Mouse (Mus musculus) intestine, embryonic 16.5 days (tissue): ENCODE data around the gene Rad51ap1. TPM values are rescaled to one million over a fixed set of nuclear protein-coding genes. Genes with fewer than 3 reads are reported as not detected.
A peak's percentile ranks its signal among the peaks of the same experiment; 100 is the strongest.

ENCODE experiments used
- ATAC-seq: fragments of 200-750 bp; cut with Nextera tagmentation; 2 replicates; pipeline ENCODE4 v1.8.0; 2017; ENCODE audit warnings: moderate TSS enrichment, moderate library complexity
- H3K27ac ChIP-seq: fragments of 300-500 bp; sonication (generic); 2 replicates; pipeline ENCODE4 v1.5.1; 2014; ENCODE audit warnings: mild to moderate bottlenecking, low read length
- H3K27me3 ChIP-seq: fragments of 300-500 bp; sonication (generic); replicated peaks from 2 replicates; pipeline ENCODE4 v1.6.1; 2014; ENCODE audit warnings: low read length, control low read depth, mixed read lengths; ENCODE audit not compliant: control insufficient read depth, insufficient read depth
- H3K36me3 ChIP-seq: fragments of 300-500 bp; sonication (generic); 2 replicates; pipeline ENCODE4 v1.6.1; 2014; ENCODE audit warnings: low read length, control low read depth; ENCODE audit not compliant: control insufficient read depth, insufficient read depth
- H3K4me1 ChIP-seq: fragments of 300-500 bp; sonication (generic); 2 replicates; pipeline ENCODE4 v1.6.1; 2014; ENCODE audit warnings: low read length, control low read depth, mixed read lengths; ENCODE audit not compliant: control insufficient read depth, insufficient read depth
- H3K4me2 ChIP-seq: fragments of 300-500 bp; sonication (generic); 2 replicates; pipeline ENCODE4 v1.6.1; 2014; ENCODE audit warnings: low read depth, low read length, control low read depth
- H3K4me3 ChIP-seq: fragments of 300-500 bp; sonication (generic); 2 replicates; pipeline ENCODE4 v1.5.1; 2014; ENCODE audit warnings: mild to moderate bottlenecking, low read length
- H3K9ac ChIP-seq: fragments of 300-500 bp; sonication (generic); 2 replicates; pipeline ENCODE4 v1.6.1; 2014; ENCODE audit warnings: low read depth, low read length
- H3K9me3 ChIP-seq: fragments of 300-500 bp; sonication (generic); 2 replicates; pipeline ENCODE4 v1.6.1; 2016; ENCODE audit warnings: low read length, control low read depth; ENCODE audit not compliant: control insufficient read depth
- WGBS: fragments of 180-500 bp; shearing (Covaris S2); extraction: QIAGEN DNeasy Blood & Tissue Kit; methylation state at CpG from one replicate; pipeline ENCODE4 v1.1.7; 2014; 5-methylcytosine and 5-hydroxymethylcytosine counted together
- polyA plus RNA-seq: library from polyadenylated mRNA; unstranded; fragments of >200 nt; fragmentation: Nextera tagmentation; extraction: Ambion mirVana; gene quantifications from 2 replicates; pipeline ENCODE4 v1.2.1, GENCODE M21; 2015

Rad51ap1 gene
- polyA plus RNA-seq = 35.2 and 37.1 TPM in 2 replicates

DNA sequence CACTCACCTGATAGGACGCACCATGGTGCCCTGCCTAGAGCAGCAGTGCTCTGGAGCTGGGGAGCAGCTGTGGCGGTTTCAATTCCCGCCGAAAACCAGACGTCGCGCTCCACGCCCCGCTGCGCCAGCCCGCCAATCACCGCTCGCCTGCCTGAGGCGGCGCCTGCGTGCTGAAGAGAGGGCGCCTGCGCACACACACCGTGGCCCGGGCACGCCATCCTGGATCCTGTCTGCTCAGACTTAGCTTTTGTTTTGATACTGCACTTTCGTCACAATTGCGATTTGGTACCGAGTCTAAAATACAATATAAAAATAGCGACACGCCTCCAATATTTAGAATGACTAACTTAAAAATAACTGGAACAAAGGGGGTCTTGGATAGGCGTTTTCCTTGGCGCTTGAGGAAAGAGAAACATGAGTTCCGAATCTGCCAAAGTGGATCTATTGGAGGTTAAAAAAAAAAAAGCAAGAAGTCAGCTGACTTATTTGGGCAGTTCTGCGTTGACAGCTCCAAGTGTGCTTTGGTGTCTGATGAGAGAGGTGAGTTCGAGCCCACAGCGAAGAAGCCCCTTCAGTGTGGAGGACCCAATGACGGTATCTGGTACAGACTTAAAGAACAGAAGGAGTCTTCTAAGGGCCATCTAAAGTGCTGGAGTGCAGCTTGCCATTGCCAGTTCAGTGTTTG lies at the start of gene Rad51ap1, which contains the start of gene D6Wsu163e:
Rad51ap1 (minus strand) TSS at position 101 of the 685 bp plus-strand sequence.
D6Wsu163e (plus strand) TSS at position 476 of the 685 bp plus-strand sequence.
- H3K4me2 ChIP-seq = peak within 1 kb of the TSS; percentile 91

DNA sequence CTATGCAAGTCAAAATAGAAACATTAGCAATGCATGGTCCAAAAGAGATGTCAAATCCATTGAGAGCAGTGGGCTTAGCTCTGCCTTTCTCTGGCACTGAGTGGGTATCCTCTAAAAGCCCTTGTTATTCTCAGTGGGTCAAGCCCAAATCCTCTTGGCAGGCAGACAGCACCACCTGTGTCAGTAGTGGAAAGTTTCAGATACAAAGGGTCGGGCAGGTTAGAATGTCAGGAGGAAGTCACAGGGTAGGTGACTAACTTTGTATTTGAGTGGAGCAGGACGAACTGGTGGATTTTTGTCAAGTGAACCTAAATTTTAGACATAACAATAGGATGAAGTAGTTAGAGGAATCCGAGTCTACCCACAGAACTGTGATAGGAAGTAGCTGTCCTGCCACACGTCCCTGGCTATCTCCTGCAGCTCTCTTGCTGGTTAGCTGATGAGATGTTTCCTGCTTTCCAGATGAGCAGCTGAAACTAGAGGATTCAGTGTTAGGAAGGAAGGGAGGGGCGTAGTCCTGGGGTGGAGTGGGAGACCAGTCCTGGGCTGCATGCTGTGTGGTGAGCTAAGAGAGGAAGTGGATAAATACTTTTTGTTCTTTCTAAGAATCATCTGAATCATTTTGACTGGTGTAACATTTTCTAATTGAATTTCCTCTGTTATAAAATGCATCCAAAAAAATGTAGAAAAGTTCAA lies 42.3 kb upstream of the Rad51ap1 start:
- no peak overlapping the region for H3K9ac ChIP-seq
- H3K27ac ChIP-seq = no peak overlapping the region
- no peak overlapping the region for H3K4me2 ChIP-seq
- no peaks in the 10 kb centered on the region for H3K9me3 ChIP-seq
- no peaks in the 10 kb centered on the region for H3K4me1 ChIP-seq
- no peak for ATAC-seq
- no peak overlapping the region for H3K4me3 ChIP-seq
- no peaks in the 10 kb centered on the region for H3K27me3 ChIP-seq
- no peaks in the 10 kb centered on the region; the same call in 1 of the 2 replicates for H3K36me3 ChIP-seq
- WGBS = 64% methylated on average over 5 of the region's 5 CpGs

More for the DNA sequence above, at the start of gene Rad51ap1, which contains the start of gene D6Wsu163e:
- H3K27me3 ChIP-seq = no peaks in the 10 kb centered on the region
- H3K9ac ChIP-seq = peak within 1 kb of the TSS; percentile 73
- WGBS = under 1% methylated on average over 33 of the region's 33 CpGs
- no peaks in the 10 kb centered on the region for H3K9me3 ChIP-seq
- H3K36me3 ChIP-seq = no peaks in the 10 kb centered on the region
- ATAC-seq = peak; percentile 100
- peaks cover 14% of the 10 kb centered on the region for H3K4me1 ChIP-seq
- peak within 1 kb of the TSS; percentile 65 for H3K4me3 ChIP-seq
- H3K27ac ChIP-seq = peak within 1 kb of the TSS; percentile 9; the same call in 1 of the 2 replicates

DNA sequence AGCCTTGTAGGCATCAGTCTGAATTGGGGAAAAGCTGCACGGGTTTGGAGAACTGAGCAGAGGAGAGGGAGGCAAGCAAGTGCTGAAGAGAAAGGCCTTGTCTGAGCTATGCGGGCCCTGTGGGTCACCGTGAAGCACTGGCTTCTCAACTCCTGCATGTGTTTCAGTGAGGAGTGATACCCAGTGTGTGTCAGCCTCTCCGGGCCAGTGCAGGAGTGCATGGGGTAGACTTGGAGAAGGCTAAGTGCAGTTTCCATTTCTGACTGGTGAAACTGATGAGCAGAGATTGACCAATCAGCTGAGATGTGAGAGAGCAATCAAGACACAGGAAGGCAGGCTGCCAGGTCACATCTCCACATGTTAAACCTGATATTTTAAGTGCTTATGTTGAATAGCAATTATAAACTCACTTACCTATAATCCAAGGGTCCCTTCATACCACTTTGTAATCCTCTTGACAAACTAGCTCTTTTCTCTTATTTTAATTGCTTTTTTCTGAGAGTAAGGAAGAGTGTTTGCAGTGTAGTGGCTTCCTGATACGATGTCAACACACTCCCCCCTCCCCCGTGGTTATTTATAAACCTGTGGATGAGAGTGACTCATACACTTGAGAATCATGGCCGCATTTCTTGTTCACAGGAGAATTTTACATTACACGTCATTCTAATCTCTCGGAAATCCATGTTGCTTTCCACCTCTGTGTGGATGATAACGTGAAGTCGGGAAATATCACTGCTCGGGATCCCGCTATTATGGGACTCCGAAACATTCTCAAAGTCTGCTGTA lies 27.0 kb upstream of the Rad51ap1 start:
- H3K27me3 ChIP-seq = no peaks in the 10 kb centered on the region
- no peaks in the 10 kb centered on the region for H3K4me1 ChIP-seq
- H3K27ac ChIP-seq = no peak overlapping the region
- H3K9ac ChIP-seq = no peak overlapping the region
- no peaks in the 10 kb centered on the region for H3K9me3 ChIP-seq
- no peaks in the 10 kb centered on the region for H3K36me3 ChIP-seq
- ATAC-seq = no peak
- H3K4me2 ChIP-seq = no peak overlapping the region
- WGBS = 82% methylated on average over 14 of the region's 14 CpGs
- H3K4me3 ChIP-seq = no peak overlapping the region

DNA sequence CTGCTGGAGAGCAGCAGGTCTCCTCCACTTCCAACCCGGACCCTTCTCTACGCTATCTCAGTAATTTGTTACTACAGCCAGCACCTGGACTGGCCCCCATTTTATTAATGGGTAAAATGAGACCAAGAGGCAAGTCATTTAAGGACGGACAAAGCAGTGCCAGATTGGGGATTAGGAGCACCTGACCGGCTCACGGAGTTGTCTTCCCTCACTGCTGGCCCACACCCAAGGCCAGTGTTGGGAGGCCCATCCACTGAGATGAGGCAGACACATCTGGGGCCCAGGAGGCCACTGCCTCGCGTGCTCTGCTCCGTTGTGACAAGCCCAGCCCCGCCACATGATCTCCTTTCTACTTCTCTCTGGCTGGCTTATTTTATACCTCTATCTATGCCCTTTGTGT lies 24.0 kb upstream of the Rad51ap1 start:
- no peak overlapping the region for H3K9ac ChIP-seq
- 90% methylated on average over 9 of the region's 9 CpGs for WGBS
- H3K4me1 ChIP-seq = no peaks in the 10 kb centered on the region
- H3K4me2 ChIP-seq = no peak overlapping the region
- no peaks in the 10 kb centered on the region for H3K36me3 ChIP-seq
- no peak overlapping the region for H3K4me3 ChIP-seq
- no peak overlapping the region for H3K27ac ChIP-seq
- ATAC-seq = no peak
- H3K27me3 ChIP-seq = no peaks in the 10 kb centered on the region
- H3K9me3 ChIP-seq = no peaks in the 10 kb centered on the region

DNA sequence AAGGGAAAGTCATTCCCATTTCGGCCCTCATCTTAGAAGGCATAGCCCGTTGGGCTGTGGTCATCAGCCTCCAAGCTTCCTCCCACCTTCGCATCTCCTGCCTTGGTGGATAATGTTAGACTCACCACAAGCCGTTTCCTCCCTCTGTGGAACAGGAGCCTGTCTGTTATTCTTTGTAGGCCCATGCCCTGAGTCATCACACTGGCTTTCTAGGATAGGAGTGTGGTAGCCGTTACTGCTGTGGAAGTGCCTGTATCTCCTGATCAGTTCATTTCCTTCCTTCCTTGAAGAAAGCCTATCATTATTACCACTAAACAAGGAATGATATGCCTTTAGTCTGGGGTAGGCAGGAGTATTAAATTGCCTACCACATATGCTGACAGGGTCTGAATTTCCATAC lies 23.3 kb upstream of the Rad51ap1 start:
- Histone ChIP-seq H3K4me1 (no peaks in the 10 kb centered on the region), H3K4me3 (no peak overlapping the region), H3K36me3 (no peaks in the 10 kb centered on the region), H3K27ac (no peak overlapping the region), H3K4me2 (no peak overlapping the region), H3K9ac (no peak overlapping the region), H3K9me3 (no peaks in the 10 kb centered on the region), H3K27me3 (no peaks in the 10 kb centered on the region)
- WGBS = 86% methylated on average over 5 of the region's 5 CpGs
- ATAC-seq = no peak

DNA sequence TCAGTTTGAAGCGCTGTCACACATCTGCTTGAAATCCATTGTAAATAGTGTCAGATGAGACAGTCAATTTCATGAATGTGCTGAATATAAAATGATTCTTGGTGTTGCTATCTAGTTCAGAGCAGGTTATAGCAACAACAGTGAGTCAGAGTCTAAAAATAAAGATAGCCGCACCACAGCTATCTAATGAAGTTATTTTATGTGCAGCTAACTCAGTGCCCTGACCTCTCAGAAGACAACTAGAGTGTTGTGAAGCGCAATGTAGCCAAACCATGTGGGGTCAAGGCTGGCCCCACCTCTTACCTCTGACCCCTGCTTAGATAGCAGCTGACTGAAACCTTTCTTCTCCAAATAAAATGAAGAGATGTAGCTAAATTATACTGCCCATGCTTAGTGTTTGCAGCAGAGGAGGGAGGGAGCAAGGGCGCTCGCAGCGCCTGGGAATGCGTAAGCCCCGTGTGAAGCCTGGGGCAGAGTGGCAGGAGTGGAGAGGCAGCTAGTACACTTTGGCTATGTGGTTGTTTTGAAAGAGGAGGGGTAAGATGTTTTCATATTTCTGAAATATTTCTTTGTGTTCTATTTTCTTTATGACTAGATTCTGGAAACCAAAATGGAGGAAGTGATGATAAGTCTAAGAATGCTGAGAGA lies 22.1 kb upstream of the Rad51ap1 start:
- no peaks in the 10 kb centered on the region for H3K9me3 ChIP-seq
- no peak overlapping the region for H3K27ac ChIP-seq
- H3K4me1 ChIP-seq = no peaks in the 10 kb centered on the region
- H3K4me3 ChIP-seq = no peak overlapping the region
- 84% methylated on average over 8 of the region's 8 CpGs for WGBS
- no peak overlapping the region for H3K4me2 ChIP-seq
- H3K36me3 ChIP-seq = no peaks in the 10 kb centered on the region; the same call in 1 of the 2 replicates
- H3K27me3 ChIP-seq = no peaks in the 10 kb centered on the region
- H3K9ac ChIP-seq = no peak overlapping the region
- ATAC-seq = no peak

DNA sequence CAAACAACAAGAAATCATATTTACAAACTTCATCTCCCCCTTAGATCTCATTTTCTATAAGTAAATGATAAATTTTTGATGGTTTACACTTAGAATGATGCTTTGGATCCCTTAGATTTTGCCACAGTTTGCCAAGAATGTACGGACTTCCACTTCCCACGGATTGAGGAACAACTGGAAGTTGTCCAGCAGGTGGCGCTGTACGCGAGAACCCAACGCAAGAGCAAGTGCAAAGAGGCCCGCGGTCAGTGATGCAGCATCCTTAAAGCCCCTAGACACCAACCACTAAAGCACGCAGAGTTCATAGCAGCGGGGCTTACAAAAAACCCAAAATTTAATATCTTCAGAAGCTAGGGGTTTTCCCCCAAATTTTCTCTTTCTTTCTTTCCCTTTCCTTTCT lies 16.3 kb upstream of the Rad51ap1 start:
- no peaks in the 10 kb centered on the region for H3K27me3 ChIP-seq
- no peak overlapping the region for H3K9ac ChIP-seq
- no peak for ATAC-seq
- H3K36me3 ChIP-seq = no peaks in the 10 kb centered on the region; the same call in 1 of the 2 replicates
- no peaks in the 10 kb centered on the region for H3K4me1 ChIP-seq
- no peak overlapping the region for H3K4me3 ChIP-seq
- no peak overlapping the region for H3K27ac ChIP-seq
- WGBS = 9% methylated on average over 10 of the region's 10 CpGs
- no peaks in the 10 kb centered on the region for H3K9me3 ChIP-seq
- H3K4me2 ChIP-seq = no peak overlapping the region

DNA sequence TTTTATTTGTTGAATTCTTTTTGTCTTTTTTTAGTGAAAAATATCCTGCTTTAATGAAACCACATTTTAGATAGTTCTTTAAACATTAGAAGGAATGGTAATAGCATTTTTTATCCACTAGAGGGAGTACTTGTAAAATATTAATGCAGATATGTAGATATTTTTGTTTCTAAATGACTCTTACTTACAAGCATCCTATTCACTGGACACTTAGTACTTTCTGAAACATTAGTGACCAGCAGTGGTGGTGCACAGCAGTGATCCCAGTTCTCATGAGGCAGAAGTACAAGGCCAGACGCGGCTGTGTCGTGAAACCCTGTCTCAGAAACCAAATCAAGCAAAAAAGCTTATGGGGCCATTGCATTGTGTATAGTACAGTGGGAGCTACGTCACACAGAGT lies 8.9 kb upstream of the Rad51ap1 start:
- 83% methylated on average over 4 of the region's 4 CpGs for WGBS
- no peaks in the 10 kb centered on the region for H3K4me1 ChIP-seq
- H3K4me2 ChIP-seq = no peak overlapping the region
- H3K9ac ChIP-seq = no peak overlapping the region
- H3K27ac ChIP-seq = no peak overlapping the region
- no peak for ATAC-seq
- no peaks in the 10 kb centered on the region for H3K27me3 ChIP-seq
- no peak overlapping the region for H3K4me3 ChIP-seq
- H3K36me3 ChIP-seq = no peaks in the 10 kb centered on the region
- no peaks in the 10 kb centered on the region for H3K9me3 ChIP-seq

DNA sequence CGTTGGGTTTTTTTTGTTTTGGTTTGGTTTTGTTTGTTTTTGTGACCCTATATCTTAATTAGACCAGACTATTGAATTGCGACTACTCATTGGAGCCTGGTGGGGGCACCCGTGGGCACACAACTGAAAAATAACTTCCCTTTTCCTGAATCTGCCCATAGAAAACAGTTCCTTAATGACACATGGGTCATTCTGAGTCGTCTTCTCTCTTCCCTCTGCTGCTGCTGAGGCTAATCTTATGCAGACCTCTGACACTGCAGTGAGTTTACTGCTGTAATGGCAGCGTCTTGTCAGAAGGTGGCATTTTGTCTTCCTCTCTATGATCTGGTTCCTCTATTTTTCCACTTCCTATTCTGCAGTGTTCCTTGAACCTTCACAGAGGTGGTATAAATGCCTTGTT lies 1.1 kb upstream of the Rad51ap1 start:
- WGBS = 2% methylated on average over 5 of the region's 5 CpGs
- peak overlapping the region; percentile 68 for H3K9ac ChIP-seq
- H3K4me1 ChIP-seq = peaks cover 14% of the 10 kb centered on the region
- peak overlapping the region; percentile 66 for H3K4me2 ChIP-seq
- no peak overlapping the region for H3K27ac ChIP-seq
- no peak for ATAC-seq
- H3K27me3 ChIP-seq = no peaks in the 10 kb centered on the region
- H3K4me3 ChIP-seq = peak overlapping the region; percentile 65
- H3K36me3 ChIP-seq = no peaks in the 10 kb centered on the region
- no peaks in the 10 kb centered on the region for H3K9me3 ChIP-seq
